Mouse (Mus musculus) right cerebral cortex, adult 2 months (tissue): ENCODE results near the gene Ifitm1.
"Not testable (repeated sequence)": the region's sequence is repeated elsewhere in the genome, so short reads cannot be mapped to it uniquely, and the experiment has no call there.

Source experiments
- DNase-seq, 2 experiments: peaks; one replicate each; pipeline ENCODE4 v3.0.0; 2021 to 2022; ENCODE audit warnings: low spot score in 2 of 2

Gene Ifitm1

GRCm38 (mm10) chr7:140949824-140950530 is 17.0 kb upstream of the Ifitm1 start, which contains the start of gene Ifitm5:
Ifitm5 (minus strand) TSS chr7:140950291.
- no peak for DNase-seq

GRCm38 (mm10) chr7:140951051-140951450 is 16.0 kb upstream of the Ifitm1 start:
- DNase-seq, result no peak

- DNase-seq, result no peak
These were observed 15.3 kb upstream of the Ifitm1 start for GRCm38 (mm10) chr7:140951765-140952164.

GRCm38 (mm10) chr7:140952441-140952840 is 14.6 kb upstream of the Ifitm1 start:
- no peak for DNase-seq

GRCm38 (mm10) chr7:140953133-140953532 is 13.9 kb upstream of the Ifitm1 start:
- no peak for DNase-seq

GRCm38 (mm10) chr7:140953800-140954732 is 13.0 kb upstream of the Ifitm1 start:
- DNase-seq, result no peak

- no peak for DNase-seq
These were observed 12.3 kb upstream of the Ifitm1 start for GRCm38 (mm10) chr7:140954733-140955071.

- DNase-seq, result no peak
These were observed 11.7 kb upstream of the Ifitm1 start for GRCm38 (mm10) chr7:140955342-140955741.

- DNase-seq, result peak; percentile 35 to 47
These were observed 11.1 kb upstream of the Ifitm1 start, which contains the start of the genes Gm45717 and Ifitm2 for GRCm38 (mm10) chr7:140955758-140956555. Gm45717 (minus strand) TSS chr7:140955937. Ifitm2 (minus strand) TSS chr7:140955987.

- no peak for DNase-seq
These were observed 10.5 kb upstream of the Ifitm1 start for GRCm38 (mm10) chr7:140956556-140956869.

GRCm38 (mm10) chr7:140959181-140959901 is 7.7 kb upstream of the Ifitm1 start:
- peak; percentile 27 to 43 for DNase-seq

- DNase-seq, result no peak
These were observed 7.0 kb upstream of the Ifitm1 start for GRCm38 (mm10) chr7:140960026-140960425.

GRCm38 (mm10) chr7:140961416-140961815 is 5.6 kb upstream of the Ifitm1 start:
- no peak for DNase-seq

- no peak for DNase-seq
These were observed 4.3 kb upstream of the Ifitm1 start for GRCm38 (mm10) chr7:140962733-140963132.

- DNase-seq, result no peak
These were observed 1.0 kb downstream of the Ifitm1 start for GRCm38 (mm10) chr7:140967862-140968591.

GRCm38 (mm10) chr7:140968710-140969109 is 1.7 kb downstream of the Ifitm1 start:
- DNase-seq, result not testable (repeated sequence)

GRCm38 (mm10) chr7:140970931-140971330 is 3.9 kb downstream of the Ifitm1 start:
- no peak for DNase-seq

GRCm38 (mm10) chr7:140971479-140972171 is 4.6 kb downstream of the Ifitm1 start:
- no peak for DNase-seq

- DNase-seq, result no peak
These were observed 6.6 kb downstream of the Ifitm1 start for GRCm38 (mm10) chr7:140973396-140974165.
